Mouse (Mus musculus) olfactory bulb, adult 2 months (tissue): ENCODE data around the gene Rras.

ENCODE experiments used
- CTCF ChIP-seq: fragments of 200-500 bp; IDR thresholded peaks from 2 replicates; pipeline ENCODE4 v1.5.1; 2012; ENCODE audit warnings: low read depth, mild to moderate bottlenecking, low read length, moderate library complexity; ENCODE audit not compliant: insufficient read depth
- POLR2A ChIP-seq: fragments of 200-500 bp; IDR thresholded peaks from 2 replicates; pipeline ENCODE4 v1.6.1; 2012; ENCODE audit warnings: mild to moderate bottlenecking, low read depth, low read length, moderate library complexity; ENCODE audit not compliant: insufficient read depth

DNA sequence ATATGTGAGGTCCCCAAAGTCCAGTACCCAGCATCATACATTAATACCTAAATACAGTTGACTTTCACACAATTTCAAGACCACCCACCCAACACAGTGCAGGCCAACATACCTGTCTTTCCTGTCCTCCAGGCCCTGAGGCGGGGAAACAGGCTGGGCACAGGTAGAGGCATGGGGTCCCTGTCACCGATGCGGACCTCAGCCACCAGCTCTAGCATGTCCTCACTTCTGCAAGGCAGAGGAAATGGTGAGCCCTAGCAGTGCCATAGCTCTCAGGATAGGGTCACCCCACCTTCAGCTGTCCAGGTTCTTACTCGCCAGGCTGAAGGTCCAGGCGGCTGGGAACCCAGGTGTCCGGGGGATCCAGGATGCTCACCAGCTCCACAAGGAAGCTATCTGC is 5.8 kb upstream of the Rras start:
- TF ChIP-seq CTCF (no peak), POLR2A (no peak)
